Comparison of ENCODE assay signal across 8 mouse cellular contexts in genomic region chr11:104607491-104608245, GRCm38 (mm10). TPM values are rescaled to one million over a fixed set of nuclear protein-coding genes. Genes with fewer than 3 reads are reported as not detected.
DNase-seq lines count a peak whose midpoint lies in the region; ATAC-seq lines count a peak whose summit lies in the region.

Gene Itgb3 (plus strand): TSS chr11:104608000.

- H3K4me3 ChIP-seq in embryonic facial prominence, embryonic 12.5 days: peak within 1 kb of the TSS; percentile 45
- peak within 1 kb of the TSS; percentile 67 for H3K4me3 ChIP-seq in heart, embryonic 10.5 days
- H3K4me3 ChIP-seq in liver, embryonic 13.5 days (replicated peaks): peak within 1 kb of the TSS; percentile 52
- H3K4me3 ChIP-seq in stomach, embryonic 15.5 days (replicated peaks): peak within 1 kb of the TSS; percentile 61

- peaks cover 6% of the 10 kb centered on the region; the same call in 1 of the 2 replicates for H3K4me1 ChIP-seq in embryonic facial prominence, embryonic 12.5 days
- peaks cover 19% of the 10 kb centered on the region for H3K4me1 ChIP-seq in heart, embryonic 10.5 days
- H3K4me1 ChIP-seq in liver, embryonic 13.5 days (replicated peaks): peaks cover 28% of the 10 kb centered on the region
- H3K4me1 ChIP-seq in stomach, embryonic 15.5 days: peaks cover 4% of the 10 kb centered on the region; the same call in 1 of the 2 replicates

- 1% methylated on average over 46 of the region's 51 CpGs for WGBS in embryonic facial prominence, embryonic 12.5 days
- WGBS in heart, embryonic 10.5 days: 1% methylated on average over 51 of the region's 51 CpGs
- WGBS in liver, embryonic 13.5 days (ENCODE audit: insufficient replicate concordance): 1% methylated on average over 50 of the region's 51 CpGs
- WGBS in stomach, embryonic 15.5 days: 1% methylated on average over 41 of the region's 51 CpGs

- peak; percentile 82 for DNase-seq in 416B (ENCODE audit: low read depth)
- DNase-seq in adrenal gland, postnatal 10 days: peak; percentile 86
- peak; percentile 94 for DNase-seq in heart, embryonic 10.5 days (ENCODE audit: low spot score)
- peak; percentile 55 for DNase-seq in kidney, adult 9 months
- peak; percentile 34 for DNase-seq in liver, embryonic 13.5 days
- DNase-seq in naive thymus-derived CD4-positive, alpha-beta T cell, adult 2 months (ENCODE audit: low read depth): peak; percentile 75

- ATAC-seq in embryonic facial prominence, embryonic 12.5 days (ENCODE audit: insufficient number of reproducible peaks, insufficient read depth, low FRiP score, low TSS enrichment): peak; percentile 79
- peak; percentile 64 for ATAC-seq in liver, embryonic 13.5 days (ENCODE audit: low read depth)
- peak; percentile 86 for ATAC-seq in stomach, embryonic 15.5 days (ENCODE audit: insufficient read depth, low FRiP score, low read depth)

- peak within 1 kb of the TSS; percentile 56 for H3K9ac ChIP-seq in embryonic facial prominence, embryonic 12.5 days
- H3K9ac ChIP-seq in liver, embryonic 13.5 days: peak within 1 kb of the TSS; percentile 39; the same call in 1 of the 2 replicates
- H3K9ac ChIP-seq in stomach, embryonic 15.5 days: peak within 1 kb of the TSS; percentile 29; the same call in 1 of the 2 replicates

- H3K9me3 ChIP-seq in embryonic facial prominence, embryonic 12.5 days: no peaks in the 10 kb centered on the region
- H3K9me3 ChIP-seq in heart, embryonic 10.5 days: no peaks in the 10 kb centered on the region
- no peaks in the 10 kb centered on the region for H3K9me3 ChIP-seq in liver, embryonic 13.5 days (replicated peaks)
- no peaks in the 10 kb centered on the region for H3K9me3 ChIP-seq in stomach, embryonic 15.5 days

- H3K36me3 ChIP-seq in embryonic facial prominence, embryonic 12.5 days: no peaks in the 10 kb centered on the region
- no peaks in the 10 kb centered on the region for H3K36me3 ChIP-seq in heart, embryonic 10.5 days
- H3K36me3 ChIP-seq in liver, embryonic 13.5 days: no peaks in the 10 kb centered on the region
- no peaks in the 10 kb centered on the region for H3K36me3 ChIP-seq in stomach, embryonic 15.5 days

- peak within 1 kb of the TSS; percentile 82 for H3K4me2 ChIP-seq in embryonic facial prominence, embryonic 12.5 days (replicated peaks)
- H3K4me2 ChIP-seq in liver, embryonic 13.5 days: peak within 1 kb of the TSS; percentile 68
- H3K4me2 ChIP-seq in stomach, embryonic 15.5 days: peak within 1 kb of the TSS; percentile 93

- no peak within 1 kb of the TSS for H3K27ac ChIP-seq in embryonic facial prominence, embryonic 12.5 days
- peak within 1 kb of the TSS; percentile 85 for H3K27ac ChIP-seq in heart, embryonic 10.5 days
- H3K27ac ChIP-seq in liver, embryonic 13.5 days: no peak within 1 kb of the TSS
- H3K27ac ChIP-seq in stomach, embryonic 15.5 days: peak within 1 kb of the TSS; percentile 45; the same call in 1 of the 2 replicates

- peaks cover 22% of the 10 kb centered on the region for H3K27me3 ChIP-seq in embryonic facial prominence, embryonic 12.5 days
- H3K27me3 ChIP-seq in heart, embryonic 10.5 days (ENCODE audit: insufficient read depth, poor library complexity, severe bottlenecking): peaks cover 10% of the 10 kb centered on the region
- peaks cover 76% of the 10 kb centered on the region for H3K27me3 ChIP-seq in liver, embryonic 13.5 days
- no peaks in the 10 kb centered on the region for H3K27me3 ChIP-seq in stomach, embryonic 15.5 days (replicated peaks)

RNA-seq across cellular contexts. Expression of gene Itgb3, which starts in this region (rescaled TPM):
- 10 to 100 TPM in 1 of 2 experiments, 1 to 10 TPM in 1; 9.4 to 15.4 TPM for total RNA-seq in adrenal gland, postnatal 10 days (2021)
- polyA plus RNA-seq in embryonic facial prominence, embryonic 12.5 days (2016; fragmentation: Nextera tagmentation; extraction: Ambion mirVana): 3.7 TPM in 2 replicates
- 9.1 and 9.9 TPM in 2 replicates for polyA plus RNA-seq in heart, embryonic 10.5 days (2016; fragmentation: Nextera tagmentation; extraction: Ambion mirVana)
- 16.5 and 21.4 TPM in 2 replicates for polyA plus RNA-seq in liver, embryonic 13.5 days (2015; fragmentation: Nextera tagmentation; extraction: Ambion mirVana)
- 6.2 and 6.7 TPM in 2 replicates for polyA plus RNA-seq in stomach, embryonic 15.5 days (2015; fragmentation: Nextera tagmentation; extraction: Ambion mirVana)

Comparison
In these comparisons a context has a peak if more than half of its experiments do, and no peak if none do; other contexts are left out.
1. DNase-seq: peak in every context shown above with its lines; median percentile 94 in heart, embryonic 10.5 days; 86 in adrenal gland, postnatal 10 days; 82 in 416B; 75 in naive thymus-derived CD4-positive, alpha-beta T cell, adult 2 months; 55 in kidney, adult 9 months; 34 in liver, embryonic 13.5 days.
2. H3K27ac ChIP-seq: peak in heart, embryonic 10.5 days (single experiment) and stomach, embryonic 15.5 days (single experiment); none in embryonic facial prominence, embryonic 12.5 days (single experiment) and liver, embryonic 13.5 days (single experiment).
3. Peak in every context shown above with its lines, with median percentiles within 50 percentile points of each other: ATAC-seq, H3K4me2 ChIP-seq, H3K4me3 ChIP-seq and H3K9ac ChIP-seq.